Mouse (Mus musculus) liver, embryonic 16.5 days (tissue): ENCODE data around the gene Tet2. TPM values are rescaled to one million over a fixed set of nuclear protein-coding genes. Genes with fewer than 3 reads are reported as not detected.
"Not testable (repeated sequence)": the region's sequence is repeated elsewhere in the genome, so short reads cannot be mapped to it uniquely, and the experiment has no call there.

Experiments
- ATAC-seq: fragments of 200-750 bp; cut with Nextera tagmentation; 2 replicates; pipeline ENCODE4 v1.8.0; 2017; ENCODE audit warnings: low read depth, mild to moderate bottlenecking, moderate number of reproducible peaks, moderate library complexity
- H3K27ac ChIP-seq: fragments of 300-500 bp; sonication (generic); 2 replicates; pipeline ENCODE4 v1.5.1; 2014; ENCODE audit warnings: mild to moderate bottlenecking, low read length
- H3K27me3 ChIP-seq: fragments of 300-500 bp; sonication (generic); 2 replicates; pipeline ENCODE4 v1.6.1; 2014; ENCODE audit warnings: low read depth, low read length, mixed read lengths; ENCODE audit not compliant: control insufficient read depth, insufficient read depth
- H3K36me3 ChIP-seq: fragments of 300-500 bp; sonication (generic); 2 replicates; pipeline ENCODE4 v1.6.1; 2014; ENCODE audit warnings: mild to moderate bottlenecking; ENCODE audit not compliant: control insufficient read depth, insufficient read depth
- H3K4me1 ChIP-seq: fragments of 300-500 bp; sonication (generic); 2 replicates; pipeline ENCODE4 v1.6.1; 2014; ENCODE audit warnings: low read depth, low read length, mixed read lengths; ENCODE audit not compliant: control insufficient read depth
- H3K4me2 ChIP-seq: fragments of 300-500 bp; sonication (generic); 2 replicates; pipeline ENCODE4 v1.6.1; 2014; ENCODE audit warnings: low read depth, low read length, mixed read lengths
- H3K4me3 ChIP-seq: fragments of 300-500 bp; sonication (generic); 2 replicates; pipeline ENCODE4 v1.5.1; 2014; ENCODE audit warnings: low read depth, mild to moderate bottlenecking, low read length
- H3K9ac ChIP-seq: fragments of 300-500 bp; sonication (generic); 2 replicates; pipeline ENCODE4 v1.6.1; 2014; ENCODE audit warnings: low read depth, low read length
- H3K9me3 ChIP-seq: fragments of 300-500 bp; sonication (generic); replicated peaks from 2 replicates; pipeline ENCODE4 v1.6.1; 2016; ENCODE audit warnings: low read length; ENCODE audit not compliant: control insufficient read depth
- WGBS: fragments of 180-500 bp; shearing (Covaris S2); extraction: QIAGEN DNeasy Blood & Tissue Kit; methylation state at CpG from one replicate; pipeline ENCODE4 v1.1.7; 2014; ENCODE audit not compliant: insufficient replicate concordance; 5-methylcytosine and 5-hydroxymethylcytosine counted together
- polyA plus RNA-seq: library from polyadenylated mRNA; unstranded; fragments of >200 nt; fragmentation: Nextera tagmentation; extraction: Ambion mirVana; gene quantifications from 2 replicates; pipeline ENCODE4 v1.2.1, GENCODE M21; 2015

Gene Tet2
- 2.9 and 3.0 TPM in 2 replicates for polyA plus RNA-seq

GRCm38 (mm10) chr3:133544551-133545303 is at the start of gene Tet2:
TSS of gene Tet2 (minus strand) at chr3:133545139.
- peaks cover 3% of the 10 kb centered on the region for H3K4me1 ChIP-seq
- peak within 1 kb of the TSS; percentile 79 for H3K4me2 ChIP-seq
- peak within 1 kb of the TSS; percentile 91 for H3K27ac ChIP-seq
- ATAC-seq: peak; percentile 57
- under 1% methylated on average over 55 of the region's 73 CpGs for WGBS
- H3K4me3 ChIP-seq: peak within 1 kb of the TSS; percentile 75
- H3K9me3 ChIP-seq: no peaks in the 10 kb centered on the region
- H3K27me3 ChIP-seq: peaks cover 2% of the 10 kb centered on the region
- H3K9ac ChIP-seq: peak within 1 kb of the TSS; percentile 73
- no peaks in the 10 kb centered on the region for H3K36me3 ChIP-seq

- H3K36me3 ChIP-seq, H3K4me3 ChIP-seq, H3K27ac ChIP-seq, H3K4me2 ChIP-seq, H3K9ac ChIP-seq, H3K9me3 ChIP-seq, ATAC-seq, H3K27me3 ChIP-seq, H3K4me1 ChIP-seq: not testable (repeated sequence)
- WGBS: 47% methylated on average over 2 of the region's 2 CpGs
These were observed 48.1 kb upstream of the Tet2 start for GRCm38 (mm10) chr3:133592995-133593394.

GRCm38 (mm10) chr3:133590506-133591152 is 45.7 kb upstream of the Tet2 start:
- no peak overlapping the region for H3K27ac ChIP-seq
- no peak overlapping the region for H3K4me3 ChIP-seq
- no peaks in the 10 kb centered on the region for H3K9me3 ChIP-seq
- no peak for ATAC-seq
- H3K27me3 ChIP-seq: no peaks in the 10 kb centered on the region
- no peak overlapping the region for H3K9ac ChIP-seq
- WGBS: 66% methylated on average over 7 of the region's 7 CpGs
- H3K4me1 ChIP-seq: no peaks in the 10 kb centered on the region
- H3K4me2 ChIP-seq: no peak overlapping the region
- no peaks in the 10 kb centered on the region for H3K36me3 ChIP-seq

GRCm38 (mm10) chr3:133585010-133585409 is 40.1 kb upstream of the Tet2 start:
- Histone ChIP-seq H3K27ac (0 out of 2 replicates have a peak overlapping the region, but pooled peaks have one; percentile 41), H3K9ac (no peak overlapping the region), H3K4me1 (no peaks in the 10 kb centered on the region), H3K4me3 (no peak overlapping the region), H3K9me3 (no peaks in the 10 kb centered on the region), H3K4me2 (no peak overlapping the region), H3K36me3 (no peaks in the 10 kb centered on the region), H3K27me3 (no peaks in the 10 kb centered on the region)
- no peak for ATAC-seq
- 64% methylated on average over 2 of the region's 2 CpGs for WGBS

GRCm38 (mm10) chr3:133583411-133584025 is 38.6 kb upstream of the Tet2 start:
- peak; percentile 27; the same call in 1 of the 2 replicates for ATAC-seq
- WGBS: 55% methylated on average over 9 of the region's 9 CpGs

GRCm38 (mm10) chr3:133582969-133583368 is 38.0 kb upstream of the Tet2 start:
- no peaks in the 10 kb centered on the region for H3K27me3 ChIP-seq
- H3K4me3 ChIP-seq: no peak overlapping the region
- no peaks in the 10 kb centered on the region for H3K4me1 ChIP-seq
- WGBS: 15% methylated on average over 4 of the region's 4 CpGs
- no peak overlapping the region for H3K4me2 ChIP-seq
- no peaks in the 10 kb centered on the region for H3K36me3 ChIP-seq
- H3K9ac ChIP-seq: no peak overlapping the region
- H3K27ac ChIP-seq: peak overlapping the region; percentile 44
- H3K9me3 ChIP-seq: no peaks in the 10 kb centered on the region
- ATAC-seq: peak; percentile 56; the same call in 1 of the 2 replicates

More at GRCm38 (mm10) chr3:133583411-133584025, 38.6 kb upstream of the Tet2 start:
- Histone ChIP-seq H3K9ac (no peak overlapping the region), H3K27ac (0 out of 2 replicates have a peak overlapping the region, but pooled peaks have one; percentile 52), H3K27me3 (no peaks in the 10 kb centered on the region), H3K4me3 (no peak overlapping the region), H3K9me3 (no peaks in the 10 kb centered on the region), H3K4me2 (no peak overlapping the region), H3K4me1 (no peaks in the 10 kb centered on the region), H3K36me3 (no peaks in the 10 kb centered on the region)

- WGBS: 60% methylated on average over 5 of the region's 5 CpGs
- ATAC-seq: no peak
- H3K27ac ChIP-seq: no peak overlapping the region
- no peaks in the 10 kb centered on the region for H3K4me1 ChIP-seq
- H3K27me3 ChIP-seq: no peaks in the 10 kb centered on the region
- no peaks in the 10 kb centered on the region for H3K9me3 ChIP-seq
- H3K4me2 ChIP-seq: no peak overlapping the region
- H3K36me3 ChIP-seq: no peaks in the 10 kb centered on the region
- no peak overlapping the region for H3K4me3 ChIP-seq
- no peak overlapping the region for H3K9ac ChIP-seq
These were observed 37.2 kb upstream of the Tet2 start for GRCm38 (mm10) chr3:133582096-133582495.

GRCm38 (mm10) chr3:133581541-133581940 is 36.6 kb upstream of the Tet2 start:
- Histone ChIP-seq H3K9ac (no peak overlapping the region), H3K4me3 (no peak overlapping the region), H3K4me1 (no peaks in the 10 kb centered on the region), H3K27ac (no peak overlapping the region), H3K9me3 (no peaks in the 10 kb centered on the region), H3K4me2 (no peak overlapping the region), H3K27me3 (no peaks in the 10 kb centered on the region), H3K36me3 (no peaks in the 10 kb centered on the region)
- WGBS: 56% methylated on average over 4 of the region's 4 CpGs
- no peak for ATAC-seq

- no peak for ATAC-seq
- H3K4me3 ChIP-seq: no peak overlapping the region
- 81% methylated on average over 9 of the region's 9 CpGs for WGBS
These were observed 34.7 kb upstream of the Tet2 start for GRCm38 (mm10) chr3:133579671-133580070.

More at GRCm38 (mm10) chr3:133579671-133580070, 34.7 kb upstream of the Tet2 start:
- Histone ChIP-seq H3K36me3 (no peaks in the 10 kb centered on the region), H3K4me1 (no peaks in the 10 kb centered on the region), H3K4me2 (no peak overlapping the region), H3K9ac (no peak overlapping the region), H3K27me3 (no peaks in the 10 kb centered on the region), H3K9me3 (no peaks in the 10 kb centered on the region), H3K27ac (no peak overlapping the region)
